Mouse (Mus musculus) T-helper 2 cell (primary cell): ENCODE measurements around the gene Nr4a1.

Source experiments
- in situ Hi-C: fragments of 300-600 bp; cut with MboI, MseI; formaldehyde crosslinking; loops from one replicate; pipeline ENCODE4 v1.15.1; 2025; ENCODE audit warnings: high pct_unique_total_duplicates

The Nr4a1 gene

DNA sequence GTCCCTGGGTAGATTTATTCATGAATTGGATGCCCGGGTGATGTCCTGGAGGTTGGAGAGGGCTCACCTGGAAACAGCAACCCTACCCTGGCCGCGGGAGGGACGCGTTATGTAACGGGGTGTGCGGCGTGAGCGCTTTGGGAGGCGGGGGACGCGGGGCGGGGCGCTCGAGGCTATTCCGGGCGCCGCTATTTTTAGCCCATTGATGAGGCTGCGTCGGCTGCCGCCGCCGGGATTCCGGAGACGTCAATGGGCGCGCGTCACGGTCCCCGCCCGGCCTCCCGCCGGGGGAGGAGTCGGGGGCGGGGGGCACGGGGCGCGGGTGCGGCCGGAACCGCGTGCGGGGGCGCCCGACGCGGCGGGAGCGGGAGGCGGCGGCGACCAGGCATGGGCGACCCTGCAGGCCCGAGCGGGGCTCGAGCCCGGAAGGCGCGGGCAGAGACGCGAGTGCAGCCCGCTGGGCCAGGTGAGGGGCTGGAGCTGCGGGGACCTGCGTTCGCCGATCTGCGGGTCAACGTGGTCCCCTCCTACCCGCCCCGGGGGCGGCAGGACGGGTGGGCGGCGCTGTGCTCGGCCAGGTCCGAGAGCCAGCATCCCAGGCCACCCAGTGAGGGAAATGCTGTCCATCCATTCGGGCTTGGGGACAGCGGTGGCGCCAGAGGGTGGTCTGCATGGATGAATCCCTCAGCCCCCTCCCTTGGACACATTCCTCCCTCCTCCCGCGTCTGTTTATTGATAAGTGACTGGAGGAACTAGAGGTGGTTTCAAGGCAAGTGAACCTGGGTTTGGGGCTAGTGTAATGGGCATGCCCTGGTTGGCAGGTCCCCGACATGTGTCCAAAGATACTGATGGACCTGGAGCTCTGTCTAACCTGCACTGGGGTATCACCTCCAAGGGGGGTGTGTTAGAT is at the start of gene Nr4a1:
Nr4a1 (plus strand) TSS at position 384 of the 910 bp plus-strand sequence.
- in situ Hi-C loops: no loop called here

DNA sequence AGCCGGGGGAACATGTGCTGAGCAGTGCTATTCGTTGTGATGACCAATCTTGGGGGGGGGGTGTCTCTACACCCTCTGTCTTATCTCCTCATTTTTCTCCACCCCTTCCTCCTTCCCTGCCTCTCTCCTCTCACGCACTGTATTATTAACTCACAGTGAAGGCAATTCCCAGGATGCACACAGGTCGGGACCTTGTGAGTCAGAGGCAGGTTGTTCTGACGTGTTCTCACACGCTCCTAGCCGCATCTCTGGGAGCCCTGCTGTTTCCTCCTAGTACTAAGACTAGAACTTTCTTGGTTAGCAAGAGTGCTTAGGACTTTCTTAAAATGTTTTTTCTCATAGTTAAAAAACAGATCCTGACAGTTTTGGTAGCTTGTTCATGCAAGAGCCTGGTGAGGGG is 49.3 kb upstream of the Nr4a1 start:
- in situ Hi-C loops: no loop called here

DNA sequence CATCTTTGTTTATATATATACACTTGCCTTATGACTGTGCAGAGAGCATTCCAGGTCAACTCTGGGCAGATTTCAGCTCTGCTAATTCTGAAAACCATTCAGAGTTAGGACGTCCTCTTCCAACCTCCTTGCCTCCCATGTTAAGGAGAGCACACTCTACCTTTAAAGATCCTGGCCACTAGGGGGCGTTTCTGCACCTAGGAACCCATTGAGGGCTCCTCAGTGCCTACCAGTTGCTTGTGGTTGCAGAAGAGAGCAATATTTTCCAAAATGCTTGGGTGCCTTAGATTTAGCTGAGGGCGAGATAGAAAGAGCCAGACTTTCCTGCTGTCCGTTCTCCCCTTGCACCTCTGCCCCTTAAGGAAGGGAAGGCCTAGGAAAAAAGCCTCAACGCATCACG is 43.8 kb upstream of the Nr4a1 start:
- in situ Hi-C loops: loop anchor here (10.0 kb wide), 1 partner anchor 555 kb away; no protein-coding TSS in a partner anchor

DNA sequence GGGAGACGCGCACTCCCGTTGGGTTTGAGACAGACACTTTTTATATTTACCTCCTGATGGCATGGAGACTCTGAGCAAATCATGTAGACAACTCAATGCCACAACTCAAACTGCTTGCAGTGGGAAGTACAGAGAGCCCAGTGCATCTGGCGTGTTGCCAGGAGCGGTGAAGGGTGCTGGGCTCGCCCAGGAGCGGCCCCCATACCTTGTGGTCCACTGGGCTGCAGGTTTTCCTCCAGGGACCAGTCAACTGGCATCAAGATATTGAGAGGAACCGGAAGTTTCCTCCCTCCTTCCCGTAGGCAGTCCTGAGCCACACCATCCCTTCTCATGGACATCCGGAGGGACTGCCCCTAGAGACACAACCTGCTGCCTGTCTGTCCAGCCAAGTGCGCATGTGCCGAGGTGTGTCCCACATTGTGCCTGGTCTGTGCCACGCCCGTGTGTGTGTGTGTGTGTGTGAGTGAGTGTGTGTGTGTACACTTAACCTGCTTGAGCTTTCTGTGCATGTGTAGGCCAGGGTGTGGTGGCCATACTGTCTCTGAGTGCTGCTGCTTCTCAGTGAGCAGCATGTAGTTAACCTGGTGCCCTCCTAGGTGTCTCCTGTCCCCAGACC is 43.0 kb upstream of the Nr4a1 start:
- in situ Hi-C loops: loop anchor here (10.0 kb wide), 1 partner anchor 554 kb away; no protein-coding TSS in a partner anchor

DNA sequence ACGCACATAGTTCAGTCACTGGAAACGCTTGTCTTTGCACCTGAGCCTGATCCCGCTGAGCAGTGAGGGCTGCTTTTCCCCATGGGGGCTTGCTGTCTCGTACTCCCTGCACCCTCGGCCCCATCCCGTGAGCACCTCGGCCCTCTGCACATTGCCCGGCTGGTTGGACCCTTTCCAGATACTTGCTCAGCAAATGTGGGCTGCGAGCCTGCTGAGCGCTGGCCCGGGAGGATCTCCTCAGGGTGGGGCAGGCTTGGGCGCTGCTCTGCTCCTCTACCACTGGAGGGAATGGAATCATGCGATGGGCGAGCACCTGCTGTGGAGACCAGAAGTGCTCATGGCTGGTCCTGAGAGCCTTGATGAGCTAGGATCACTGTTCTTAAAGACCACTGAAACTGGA is 41.6 kb upstream of the Nr4a1 start:
- in situ Hi-C loops: loop anchor here (10.0 kb wide), 1 partner anchor 552 kb away; no protein-coding TSS in a partner anchor

DNA sequence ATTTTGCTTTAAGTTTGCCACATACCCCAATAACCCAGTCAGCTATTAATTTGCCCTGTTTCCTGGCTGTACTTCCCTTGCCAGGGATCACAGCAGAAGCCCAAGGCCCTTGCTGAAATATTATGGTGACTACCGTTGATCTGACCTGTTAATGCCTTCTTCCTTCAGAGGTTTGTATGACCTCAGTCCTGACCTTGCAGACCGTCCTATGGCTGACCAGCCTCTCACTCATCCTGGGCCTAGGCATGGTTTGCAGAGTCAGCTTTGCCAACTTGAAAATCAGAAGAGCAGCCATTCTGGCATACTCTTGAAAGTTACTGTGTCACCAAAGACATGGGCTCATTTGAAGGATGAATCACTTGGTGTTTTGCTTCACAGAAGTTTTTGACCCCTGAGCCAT is 38.9 kb upstream of the Nr4a1 start:
- in situ Hi-C loops: loop anchor here (10.0 kb wide), 1 partner anchor 550 kb away; no protein-coding TSS in a partner anchor

DNA sequence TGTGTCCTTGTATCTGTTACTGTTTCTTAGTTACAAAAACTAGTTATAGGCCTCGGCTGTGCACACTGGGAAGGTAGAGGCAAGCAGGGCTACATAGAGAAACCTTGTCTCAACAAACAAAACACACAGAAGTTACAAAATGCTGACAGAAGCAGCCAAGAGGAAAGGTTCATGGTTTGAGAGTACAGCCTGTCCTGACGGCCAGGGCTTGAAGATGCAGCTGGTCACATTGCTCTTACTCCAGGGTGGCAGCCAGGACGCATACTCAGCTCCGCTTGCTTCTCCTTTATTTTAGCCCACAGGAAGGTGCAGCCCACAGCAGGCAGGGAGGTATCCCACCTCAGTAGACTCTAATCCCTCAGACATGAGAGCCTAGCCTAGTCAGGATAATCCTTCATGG is 38.0 kb upstream of the Nr4a1 start:
- in situ Hi-C loops: loop anchor here (10.0 kb wide), 1 partner anchor 549 kb away; no protein-coding TSS in a partner anchor

DNA sequence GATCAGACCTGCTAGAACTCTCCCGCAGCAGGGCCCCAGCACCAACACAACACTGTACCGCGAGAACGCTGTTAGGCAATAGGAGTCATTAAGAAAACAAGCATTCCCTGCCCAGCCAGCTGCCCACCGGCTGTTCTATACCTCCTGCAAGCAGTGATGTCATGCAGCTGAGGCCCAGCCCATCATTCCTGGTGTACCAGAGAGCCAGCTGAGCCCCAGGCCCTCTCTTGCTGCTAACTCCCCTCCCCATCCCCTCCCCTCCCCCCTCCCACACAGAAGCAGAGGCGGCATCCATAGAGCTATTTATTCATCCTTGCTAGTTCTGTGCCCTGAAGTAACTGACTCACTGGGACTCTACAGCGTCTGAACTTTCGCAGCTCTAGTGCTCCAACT is 33.2 kb upstream of the Nr4a1 start:
- in situ Hi-C loops: no loop called here

DNA sequence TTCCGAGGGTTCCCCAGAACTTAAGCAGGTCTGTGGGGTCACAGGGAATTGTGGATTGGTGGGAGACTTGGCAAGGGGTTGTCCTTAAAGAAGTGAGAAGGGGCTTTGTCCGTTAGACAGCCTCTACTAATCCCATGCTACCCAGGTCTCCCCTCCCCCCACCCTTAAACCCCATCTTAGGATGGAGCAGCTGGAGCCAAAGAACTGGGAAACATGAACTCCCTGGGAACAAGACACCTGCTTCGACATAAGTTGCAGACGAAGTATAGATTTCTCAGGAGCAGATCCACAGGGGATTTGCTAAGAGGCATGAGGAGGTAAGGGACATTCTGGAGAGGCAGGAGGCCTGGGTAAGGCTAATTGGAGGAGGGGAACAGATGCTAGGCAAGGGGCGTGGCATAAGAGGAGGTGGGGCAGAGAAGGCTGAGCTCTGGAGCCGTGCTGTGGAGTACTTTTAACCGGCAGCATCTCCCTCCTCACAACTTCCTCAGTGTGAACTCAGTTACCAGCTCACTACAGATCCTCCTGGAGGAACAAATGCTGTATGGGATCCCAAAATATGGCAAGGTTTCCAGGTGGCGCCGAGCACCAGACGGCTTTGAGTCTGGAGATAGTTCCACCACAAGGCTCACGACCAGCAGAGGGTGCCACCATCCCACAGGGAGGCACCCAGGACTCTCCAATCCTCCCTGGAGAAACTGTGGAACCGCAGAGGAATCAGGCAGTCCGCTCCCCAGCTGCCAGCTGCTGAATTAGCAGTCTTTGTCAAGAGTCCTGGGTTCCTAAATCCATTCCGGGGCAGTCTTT is 32.6 kb upstream of the Nr4a1 start:
- in situ Hi-C loops: no loop called here

DNA sequence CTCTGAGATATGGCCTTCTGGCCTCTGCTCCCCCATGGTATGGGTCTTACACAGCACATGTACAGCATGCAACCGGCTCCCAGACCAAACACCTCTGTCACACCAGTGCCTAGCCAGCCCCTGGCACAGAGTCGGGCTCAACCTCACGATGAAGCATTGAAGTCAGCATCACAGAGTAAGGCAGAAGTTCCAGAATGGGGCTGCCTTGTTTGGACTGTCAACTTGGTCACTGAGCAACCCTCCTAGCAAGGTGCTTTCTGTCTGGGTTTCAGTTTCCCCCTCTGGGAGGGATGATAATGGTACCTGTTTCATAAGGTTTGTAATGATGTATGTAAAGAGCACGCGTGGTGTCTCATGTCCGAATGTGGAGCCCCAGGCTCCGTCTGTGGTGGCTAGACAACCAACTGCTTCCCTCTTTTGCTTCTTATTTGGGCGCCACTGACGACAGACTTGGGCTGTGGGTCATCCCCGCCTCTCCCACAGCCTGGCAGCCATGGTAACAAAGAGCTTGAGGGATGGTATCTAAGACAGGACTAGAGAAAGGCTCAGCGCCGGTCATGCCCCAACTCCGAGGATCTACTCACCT is 31.1 kb upstream of the Nr4a1 start:
- in situ Hi-C loops: no loop called here

DNA sequence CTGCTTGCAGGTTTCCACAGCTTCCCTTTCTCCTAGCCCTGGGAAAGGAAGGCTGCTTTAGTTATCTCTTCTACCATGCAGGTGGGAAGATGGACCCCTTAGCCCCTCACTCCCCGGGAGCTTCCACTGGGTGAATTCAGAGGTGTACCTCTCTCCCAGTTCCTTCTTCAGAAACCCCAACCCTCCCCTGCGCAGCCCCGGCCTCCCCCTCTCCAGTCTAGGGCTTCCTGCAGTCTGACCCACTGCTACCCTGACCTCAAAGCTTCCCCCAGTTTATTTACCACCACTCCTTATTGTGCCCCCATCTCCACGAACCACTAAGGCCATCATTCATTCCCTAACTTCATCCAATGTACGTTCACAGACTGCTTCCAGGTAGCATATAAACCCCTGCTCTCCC is 30.5 kb upstream of the Nr4a1 start:
- in situ Hi-C loops: no loop called here

DNA sequence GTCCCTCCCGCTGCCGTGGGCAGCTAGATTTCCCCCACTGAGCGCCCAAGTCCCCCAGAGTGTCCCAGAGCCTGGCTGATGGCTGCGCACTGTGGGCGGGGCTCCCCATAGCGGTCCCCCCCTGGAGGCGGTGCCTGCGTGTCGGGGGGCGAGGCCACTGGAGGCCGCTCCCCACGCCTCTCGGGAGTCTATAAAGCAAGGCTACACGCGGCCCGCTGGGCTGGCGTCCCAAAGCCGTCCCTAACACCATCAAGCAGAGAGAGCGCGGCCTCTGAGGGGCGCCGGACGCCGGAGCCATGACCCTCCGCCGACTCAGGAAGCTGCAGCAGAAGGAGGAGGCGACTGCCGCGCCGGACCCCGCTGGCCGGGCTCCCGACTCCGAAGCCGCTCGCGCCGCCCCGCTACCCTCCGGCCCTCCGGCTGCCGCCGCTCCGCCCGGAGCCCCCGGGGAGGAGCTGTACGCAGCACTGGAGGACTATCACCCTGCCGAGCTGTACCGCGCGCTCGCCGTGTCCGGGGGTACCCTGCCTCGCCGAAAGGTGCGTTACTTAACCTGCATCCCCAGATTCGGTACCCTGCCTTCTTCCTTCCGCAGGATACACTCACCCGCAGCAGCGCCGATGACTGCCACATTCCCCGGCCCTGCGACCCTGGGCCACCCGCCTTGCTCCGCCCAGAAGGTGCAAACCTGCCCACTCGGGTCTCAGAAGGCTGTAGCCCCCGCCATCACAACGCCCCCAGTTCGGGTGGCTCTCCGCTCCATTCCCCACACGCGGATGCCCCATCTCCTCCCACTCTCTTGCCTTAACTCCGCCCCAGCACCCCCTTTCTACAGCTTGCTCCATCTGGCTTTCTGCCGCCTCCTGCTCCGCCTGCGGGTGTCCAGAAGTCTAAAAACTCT is 29.8 kb upstream of the Nr4a1 start, which contains the start of gene Grasp:
Grasp (plus strand) TSS at position 183 of the 901 bp plus-strand sequence.
- in situ Hi-C loops: no loop called here

DNA sequence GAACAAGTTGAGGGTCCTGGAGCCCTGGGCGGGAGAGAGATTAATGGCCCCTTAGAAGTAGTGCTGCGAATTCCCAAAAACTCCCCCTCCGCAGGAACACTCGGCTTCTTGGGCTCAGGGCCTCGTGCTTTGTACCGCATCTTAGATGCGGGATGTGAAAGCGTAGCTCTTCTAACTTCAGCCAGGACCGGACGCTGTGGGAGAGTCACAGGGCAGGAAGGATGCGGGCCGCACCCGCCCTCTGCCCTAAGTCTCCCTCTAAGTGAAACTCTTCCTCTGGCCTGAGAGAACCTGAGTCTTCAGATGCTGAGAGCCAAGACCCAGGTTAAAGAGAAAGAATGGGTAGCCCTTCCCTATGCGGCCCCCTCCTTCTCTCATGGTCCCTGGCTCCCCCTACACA is 29.1 kb upstream of the Nr4a1 start:
- in situ Hi-C loops: no loop called here

DNA sequence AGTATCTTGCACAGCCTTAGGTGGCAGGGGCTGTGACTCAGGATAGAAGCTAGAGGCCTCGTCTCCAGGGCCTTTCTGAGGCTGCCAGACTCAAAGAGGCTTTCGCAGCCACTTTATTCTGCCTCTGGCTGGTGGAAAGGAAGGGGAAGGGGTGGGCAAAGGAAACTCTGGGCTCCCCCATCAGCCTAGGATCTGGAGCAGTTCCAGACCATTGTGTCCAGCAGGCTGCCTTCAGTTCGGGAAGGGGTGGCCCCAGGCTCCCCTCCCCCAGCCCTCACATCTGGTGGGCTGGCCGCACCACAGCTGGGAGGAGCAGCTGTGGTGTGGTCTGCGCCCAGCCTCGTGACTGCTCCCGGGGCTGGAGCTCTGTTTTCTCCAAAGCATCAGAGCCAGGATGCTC is 26.1 kb upstream of the Nr4a1 start:
- in situ Hi-C loops: no loop called here

DNA sequence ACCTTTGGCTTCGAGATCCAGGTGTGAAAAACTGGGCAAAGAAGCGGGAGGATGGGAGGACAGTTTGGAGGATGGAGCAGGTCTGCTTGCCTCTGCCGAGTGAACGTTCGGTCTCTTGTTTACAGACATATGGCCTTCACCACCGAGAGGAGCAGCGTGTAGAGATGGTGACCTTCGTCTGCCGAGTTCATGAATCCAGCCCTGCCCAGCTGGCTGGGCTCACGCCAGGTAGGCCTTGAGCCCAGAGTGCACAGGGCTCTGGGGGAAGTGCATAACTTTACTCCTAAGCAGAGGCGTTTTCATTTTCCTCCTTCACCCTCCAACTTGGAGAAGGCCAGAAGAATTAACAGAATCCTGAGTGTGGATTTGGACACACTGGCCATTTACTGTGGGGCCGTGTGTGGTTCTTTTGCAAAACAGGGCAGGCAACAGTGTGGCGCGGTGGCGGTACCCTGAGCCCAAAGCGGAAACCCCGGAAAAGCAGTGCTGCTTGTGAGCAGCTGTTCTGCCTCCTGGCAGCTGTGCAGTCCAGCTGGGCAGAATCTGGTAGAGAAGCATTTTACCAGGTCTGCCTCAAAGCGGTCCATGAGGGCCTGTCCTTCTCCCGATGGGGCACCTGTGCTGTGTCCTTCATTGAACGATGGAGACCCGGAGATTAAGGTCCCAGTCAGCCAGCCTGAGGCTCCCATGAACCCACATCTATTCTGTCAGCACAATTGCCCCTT is 25.0 kb upstream of the Nr4a1 start:
- in situ Hi-C loops: no loop called here

DNA sequence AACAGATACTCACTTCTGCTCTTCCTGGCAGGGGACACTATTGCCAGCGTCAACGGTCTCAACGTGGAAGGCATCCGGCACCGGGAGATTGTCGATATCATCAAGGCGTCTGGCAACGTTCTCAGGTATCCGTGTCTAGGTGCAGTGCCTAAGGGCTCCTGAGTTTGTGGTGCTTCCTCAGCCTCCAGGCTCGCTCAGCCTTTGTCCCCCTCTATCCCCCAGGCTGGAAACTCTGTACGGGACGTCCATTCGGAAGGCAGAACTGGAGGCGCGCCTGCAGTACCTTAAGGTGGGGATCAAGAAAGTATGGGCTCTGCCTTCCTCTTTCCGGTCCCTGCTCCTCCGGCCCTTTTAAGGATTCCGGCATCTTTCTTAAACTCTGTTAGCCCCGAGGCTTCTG is 23.6 kb upstream of the Nr4a1 start:
- in situ Hi-C loops: no loop called here

DNA sequence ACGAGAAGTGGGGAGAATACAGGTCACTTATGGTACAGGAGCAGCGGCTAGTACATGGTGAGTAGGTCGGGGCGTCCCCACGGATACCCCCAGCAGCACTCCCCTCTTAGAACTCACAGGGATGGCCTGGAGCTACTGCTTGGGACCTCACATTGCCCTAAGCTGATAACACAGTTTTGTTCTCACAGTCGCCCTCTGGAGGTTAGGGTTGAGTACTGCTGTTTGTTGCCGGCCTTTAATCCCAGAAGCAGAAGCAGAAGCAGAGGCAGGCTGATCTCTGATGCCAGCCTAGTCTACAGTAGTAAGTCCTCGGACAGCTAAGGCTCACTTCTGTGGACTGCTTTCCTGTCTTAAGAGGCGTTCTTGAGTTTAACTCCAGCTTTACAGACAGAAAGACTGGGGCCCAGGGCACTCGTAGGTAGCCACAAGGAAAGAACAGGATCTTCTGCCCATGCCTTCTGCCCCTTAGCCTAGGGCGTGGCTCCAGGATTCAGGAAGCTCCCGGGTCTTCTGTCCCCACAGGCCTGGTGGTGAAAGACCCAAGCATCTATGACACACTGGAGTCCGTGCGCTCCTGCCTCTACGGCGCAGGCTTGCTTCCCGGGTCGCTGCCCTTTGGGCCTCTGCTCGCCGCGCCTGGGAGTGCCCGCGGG is 22.9 kb upstream of the Nr4a1 start:
- in situ Hi-C loops: no loop called here

DNA sequence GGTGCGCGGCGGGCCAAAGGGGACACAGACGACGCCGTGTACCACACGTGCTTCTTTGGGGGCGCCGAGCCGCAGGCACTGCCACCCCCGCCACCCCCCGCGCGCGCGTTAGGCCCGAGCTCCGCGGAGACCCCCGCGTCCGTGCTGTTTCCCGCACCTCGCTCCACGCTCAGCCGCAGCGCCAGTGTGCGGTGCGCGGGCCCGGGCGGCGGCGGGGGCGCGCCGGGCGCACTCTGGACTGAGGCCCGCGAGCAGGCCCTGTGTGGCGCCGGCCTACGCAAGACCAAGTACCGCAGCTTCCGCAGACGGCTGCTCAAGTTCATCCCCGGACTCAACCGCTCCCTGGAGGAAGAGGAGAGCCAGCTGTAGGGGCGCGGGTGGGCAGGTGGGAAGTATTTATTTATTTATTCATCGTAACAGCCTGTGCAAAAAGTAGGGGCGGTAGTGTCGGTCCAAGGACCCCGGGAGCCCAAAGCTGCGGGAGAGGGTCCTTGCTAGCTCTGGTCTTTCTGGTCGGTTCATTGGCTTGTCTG is 22.4 kb upstream of the Nr4a1 start:
- in situ Hi-C loops: no loop called here

DNA sequence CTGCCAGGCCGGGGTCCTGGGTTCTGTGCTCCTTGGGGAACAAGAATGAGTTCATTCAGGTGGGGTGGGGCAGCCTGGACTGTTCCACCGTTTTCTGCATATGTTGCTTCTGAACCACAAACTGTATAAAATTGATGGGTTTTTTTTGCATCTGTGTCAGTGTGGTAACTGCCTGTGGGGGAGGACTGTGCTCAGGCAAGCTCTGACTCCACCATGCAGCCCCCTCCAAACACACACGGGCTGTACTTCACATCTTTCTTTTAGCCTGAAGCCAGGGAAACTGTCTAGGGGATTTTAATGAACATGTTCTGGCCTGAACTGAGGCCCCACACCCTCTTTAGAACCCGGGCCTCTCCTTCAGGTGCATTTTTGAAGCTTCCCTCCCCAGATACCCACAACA is 21.5 kb upstream of the Nr4a1 start:
- in situ Hi-C loops: no loop called here
